Mouse (Mus musculus) neural tube, embryonic 13.5 days (tissue): ENCODE measurements around the gene Otub1. TPM values are rescaled to one million over a fixed set of nuclear protein-coding genes. Genes with fewer than 3 reads are reported as not detected.

Source experiments
- ATAC-seq: fragments of 200-750 bp; cut with Nextera tagmentation; 2 replicates; pipeline ENCODE4 v1.8.0; 2017; ENCODE audit warnings: low read depth, mild to moderate bottlenecking, moderate TSS enrichment, moderate library complexity
- H3K27ac ChIP-seq: fragments of 300-500 bp; sonication (generic); replicated peaks from 2 replicates; pipeline ENCODE4 v1.5.1; 2015; ENCODE audit warnings: moderate library complexity, mild to moderate bottlenecking, inconsistent platforms
- H3K27me3 ChIP-seq: fragments of 300-500 bp; sonication (generic); 2 replicates; pipeline ENCODE4 v1.6.1; 2015; ENCODE audit warnings: mild to moderate bottlenecking, inconsistent platforms
- H3K36me3 ChIP-seq: fragments of 300-500 bp; sonication (generic); 2 replicates; pipeline ENCODE4 v1.6.1; 2015; ENCODE audit warnings: mild to moderate bottlenecking, inconsistent platforms
- H3K4me1 ChIP-seq: fragments of 300-500 bp; sonication (generic); replicated peaks from 2 replicates; pipeline ENCODE4 v1.6.1; 2015; ENCODE audit warnings: inconsistent platforms
- H3K4me2 ChIP-seq: fragments of 300-500 bp; sonication (generic); 2 replicates; pipeline ENCODE4 v1.6.1; 2015; ENCODE audit warnings: inconsistent platforms, mild to moderate bottlenecking, moderate library complexity
- H3K4me3 ChIP-seq: fragments of 300-500 bp; sonication (generic); 2 replicates; pipeline ENCODE4 v1.5.1; 2015; ENCODE audit warnings: mild to moderate bottlenecking, inconsistent platforms
- H3K9ac ChIP-seq: fragments of 300-500 bp; sonication (generic); 2 replicates; pipeline ENCODE4 v1.6.1; 2015; ENCODE audit warnings: moderate library complexity, mild to moderate bottlenecking, inconsistent platforms
- H3K9me3 ChIP-seq: fragments of 300-500 bp; sonication (generic); 2 replicates; pipeline ENCODE4 v1.6.1; 2016; ENCODE audit warnings: inconsistent platforms
- WGBS: fragments of 180-500 bp; shearing (Covaris S2); methylation state at CpG from one replicate; pipeline ENCODE4 v1.1.7; 2015; 5-methylcytosine and 5-hydroxymethylcytosine counted together
- polyA plus RNA-seq: library from polyadenylated mRNA; unstranded; fragments of >200 nt; fragmentation: Nextera tagmentation; extraction: Ambion mirVana; gene quantifications from 2 replicates; pipeline ENCODE4 v1.2.1, GENCODE M21; 2015

The Otub1 gene
- 227 and 243 TPM in 2 replicates for polyA plus RNA-seq

DNA sequence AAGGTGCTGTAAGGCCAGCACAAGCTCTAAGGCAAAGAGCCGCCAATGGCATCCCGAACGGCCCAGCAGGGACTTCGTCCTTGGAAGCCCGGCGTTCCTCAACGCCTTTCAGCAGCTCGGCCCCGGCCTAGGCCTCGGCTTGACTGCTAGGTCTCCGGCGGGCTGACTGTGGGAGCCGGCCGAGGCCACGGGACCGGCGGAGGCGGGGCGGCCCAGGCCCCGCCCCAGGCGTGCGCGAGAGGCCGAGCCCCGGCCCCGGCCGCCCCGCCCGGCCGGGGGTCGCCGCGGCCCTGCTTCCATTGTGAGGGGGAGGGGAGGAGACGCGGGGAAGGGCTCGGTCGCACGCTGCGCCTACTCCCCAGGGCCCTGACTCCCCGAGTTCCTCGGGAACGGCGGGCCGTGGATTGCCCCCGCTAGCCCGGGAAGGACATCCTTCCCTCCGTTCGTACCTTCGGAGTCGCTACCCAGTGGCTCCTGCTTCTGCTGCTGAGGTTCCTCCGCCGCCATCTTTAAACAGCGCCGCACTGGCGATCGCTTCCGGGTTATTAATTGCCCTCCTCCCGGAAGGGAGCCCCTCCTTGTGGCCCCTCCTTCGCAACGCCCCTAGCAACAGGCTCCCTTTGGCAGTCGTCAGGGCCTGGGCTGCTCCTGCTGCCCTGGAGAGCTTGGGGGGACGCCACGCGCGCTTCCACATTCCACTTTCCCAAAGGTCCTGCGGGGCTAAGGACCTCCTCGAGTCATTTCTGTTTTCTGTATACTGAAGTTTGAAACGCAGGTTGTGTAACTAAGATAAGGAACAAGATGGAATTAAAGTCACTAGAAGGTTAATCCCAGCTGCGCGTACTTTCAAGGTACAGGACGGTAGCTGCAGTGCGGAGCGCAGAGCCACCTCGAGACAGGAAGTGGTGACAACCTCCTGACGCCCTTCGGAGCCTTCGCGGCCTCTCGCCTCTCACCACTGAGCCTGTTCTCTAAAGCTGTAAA lies at the start of gene Otub1:
TSS of gene Otub1 (minus strand) at position 564 of the 984 bp plus-strand sequence.
- peaks cover 32% of the 10 kb centered on the region for H3K4me1 ChIP-seq
- ATAC-seq, result peak; percentile 95
- WGBS, result under 1% methylated on average over 76 of the region's 79 CpGs
- H3K27ac ChIP-seq, result peak within 1 kb of the TSS; percentile 98
- peak within 1 kb of the TSS; percentile 91 for H3K4me2 ChIP-seq
- no peaks in the 10 kb centered on the region for H3K27me3 ChIP-seq
- H3K36me3 ChIP-seq, result peaks cover 28% of the 10 kb centered on the region
- H3K9ac ChIP-seq, result peak within 1 kb of the TSS; percentile 90
- peak within 1 kb of the TSS; percentile 81 for H3K4me3 ChIP-seq
- H3K9me3 ChIP-seq, result no peaks in the 10 kb centered on the region

DNA sequence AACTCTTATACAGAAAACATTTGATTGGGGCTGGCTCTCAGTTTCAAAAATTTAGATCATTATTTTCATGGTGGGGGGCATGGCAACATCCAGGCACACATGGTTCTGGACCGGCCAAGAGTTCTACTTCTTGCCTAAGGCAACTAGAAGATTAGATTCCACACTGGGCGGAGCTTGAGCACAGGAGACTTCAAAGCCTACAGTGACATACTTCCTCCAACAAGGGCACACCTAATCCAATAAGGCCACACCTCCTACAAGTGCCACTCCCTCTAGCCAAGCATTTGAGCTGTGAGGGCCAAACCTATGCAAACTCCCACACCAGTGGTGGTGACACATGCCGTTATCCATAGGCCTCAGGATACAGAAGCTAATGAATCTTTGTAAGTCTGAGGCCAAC lies 39.9 kb upstream of the Otub1 start:
- no peaks in the 10 kb centered on the region for H3K27me3 ChIP-seq
- peaks cover 5% of the 10 kb centered on the region for H3K4me1 ChIP-seq
- no peak overlapping the region for H3K9ac ChIP-seq
- H3K4me2 ChIP-seq, result no peak overlapping the region
- 82% methylated on average over 3 of the region's 3 CpGs for WGBS
- no peaks in the 10 kb centered on the region for H3K36me3 ChIP-seq
- H3K27ac ChIP-seq, result no peak overlapping the region
- no peaks in the 10 kb centered on the region for H3K9me3 ChIP-seq
- no peak overlapping the region for H3K4me3 ChIP-seq
- ATAC-seq, result no peak

GRCm38 (mm10) chr19:7240782-7241690 lies 34.9 kb upstream of the Otub1 start, which contains the start of gene Naa40:
Naa40 (minus strand) TSS chr19:7241183.
- H3K27ac ChIP-seq, result peak within 1 kb of the TSS; percentile 88
- peak within 1 kb of the TSS; percentile 87 for H3K4me2 ChIP-seq
- H3K4me3 ChIP-seq, result peak within 1 kb of the TSS; percentile 73
- no peaks in the 10 kb centered on the region for H3K9me3 ChIP-seq
- ATAC-seq, result peak; percentile 97
- 1% methylated on average over 77 of the region's 80 CpGs for WGBS
- H3K27me3 ChIP-seq, result no peaks in the 10 kb centered on the region
- H3K36me3 ChIP-seq, result no peaks in the 10 kb centered on the region; the same call in 1 of the 2 replicates
- peaks cover 42% of the 10 kb centered on the region for H3K4me1 ChIP-seq
- H3K9ac ChIP-seq, result peak within 1 kb of the TSS; percentile 86

- ATAC-seq, result no peak
- Histone ChIP-seq H3K36me3 (no peaks in the 10 kb centered on the region; the same call in 1 of the 2 replicates), H3K27me3 (no peaks in the 10 kb centered on the region), H3K4me2 (peak overlapping the region; percentile 87), H3K9me3 (no peaks in the 10 kb centered on the region), H3K4me3 (peak overlapping the region; percentile 73), H3K27ac (peak overlapping the region; percentile 88), H3K9ac (peak overlapping the region; percentile 86), H3K4me1 (peaks cover 42% of the 10 kb centered on the region)
- WGBS, result 4% methylated on average over 13 of the region's 13 CpGs
Observed at GRCm38 (mm10) chr19:7240291-7240690, 34.2 kb upstream of the Otub1 start.

- Histone ChIP-seq H3K9me3 (no peaks in the 10 kb centered on the region), H3K36me3 (no peaks in the 10 kb centered on the region; the same call in 1 of the 2 replicates), H3K9ac (peak overlapping the region; percentile 86), H3K4me2 (peak overlapping the region; percentile 87), H3K27ac (no peak overlapping the region), H3K4me3 (peak overlapping the region; percentile 73), H3K27me3 (no peaks in the 10 kb centered on the region), H3K4me1 (peaks cover 42% of the 10 kb centered on the region)
- 86% methylated on average over 3 of the region's 3 CpGs for WGBS
- no peak for ATAC-seq
Observed at GRCm38 (mm10) chr19:7239574-7239973, 33.5 kb upstream of the Otub1 start.

GRCm38 (mm10) chr19:7236742-7237141 lies 30.6 kb upstream of the Otub1 start:
- 81% methylated on average over 4 of the region's 4 CpGs for WGBS
- Histone ChIP-seq H3K27ac (no peak overlapping the region), H3K4me2 (no peak overlapping the region), H3K36me3 (peaks cover 26% of the 10 kb centered on the region), H3K27me3 (no peaks in the 10 kb centered on the region), H3K4me3 (no peak overlapping the region), H3K9ac (no peak overlapping the region), H3K4me1 (peaks cover 42% of the 10 kb centered on the region), H3K9me3 (no peaks in the 10 kb centered on the region)
- no peak for ATAC-seq

DNA sequence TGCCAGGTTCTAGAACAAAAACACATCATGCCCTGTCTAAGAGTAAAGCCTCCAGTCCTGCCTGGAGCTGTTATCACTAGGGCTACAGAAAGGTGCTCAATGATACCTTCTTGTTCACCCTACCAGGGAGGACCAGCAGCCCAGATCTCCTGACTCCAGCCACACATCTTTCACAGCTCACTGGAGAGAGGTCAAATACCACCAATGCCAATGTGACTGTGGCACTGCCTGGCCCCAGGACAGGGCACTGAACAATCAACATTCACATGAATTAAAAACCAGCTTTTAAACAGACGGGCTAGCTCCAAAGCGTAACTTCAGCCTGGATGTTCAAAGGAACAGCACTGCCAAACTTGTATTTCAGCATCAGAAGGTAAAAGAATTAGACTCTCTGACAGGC lies 29.9 kb upstream of the Otub1 start:
- ATAC-seq, result no peak
- no peak overlapping the region for H3K27ac ChIP-seq
- peaks cover 33% of the 10 kb centered on the region for H3K36me3 ChIP-seq
- no peaks in the 10 kb centered on the region for H3K27me3 ChIP-seq
- 94% methylated on average over 2 of the region's 2 CpGs for WGBS
- H3K4me2 ChIP-seq, result no peak overlapping the region
- H3K4me3 ChIP-seq, result no peak overlapping the region
- peaks cover 37% of the 10 kb centered on the region for H3K4me1 ChIP-seq
- no peak overlapping the region for H3K9ac ChIP-seq
- H3K9me3 ChIP-seq, result no peaks in the 10 kb centered on the region

DNA sequence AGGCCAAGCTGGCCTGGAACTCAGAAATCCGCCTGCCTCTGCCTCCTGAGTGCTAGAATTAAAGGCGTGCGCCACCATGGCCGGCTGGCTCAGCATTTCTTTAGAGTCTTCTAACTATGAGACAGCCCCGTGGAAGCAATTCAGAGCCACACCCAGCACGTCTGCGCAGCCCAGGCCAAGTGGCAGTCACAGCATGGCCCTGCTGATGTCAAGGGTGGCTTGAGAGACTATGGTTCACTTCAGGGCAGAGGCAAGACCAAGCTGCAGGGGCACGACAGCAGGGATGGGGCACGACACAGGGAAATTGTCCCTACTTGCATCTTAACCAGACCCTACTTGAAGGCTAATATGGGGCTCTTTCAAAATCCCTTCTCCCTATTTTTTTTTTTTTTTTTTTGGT lies 29.3 kb upstream of the Otub1 start:
- no peak overlapping the region for H3K4me3 ChIP-seq
- no peak overlapping the region for H3K27ac ChIP-seq
- ATAC-seq, result no peak
- peak overlapping the region; percentile 41; the same call in 1 of the 2 replicates for H3K9ac ChIP-seq
- WGBS, result 90% methylated on average over 9 of the region's 9 CpGs
- peaks cover 37% of the 10 kb centered on the region for H3K4me1 ChIP-seq
- H3K36me3 ChIP-seq, result peaks cover 39% of the 10 kb centered on the region
- H3K4me2 ChIP-seq, result no peak overlapping the region
- no peaks in the 10 kb centered on the region for H3K27me3 ChIP-seq
- H3K9me3 ChIP-seq, result no peaks in the 10 kb centered on the region

DNA sequence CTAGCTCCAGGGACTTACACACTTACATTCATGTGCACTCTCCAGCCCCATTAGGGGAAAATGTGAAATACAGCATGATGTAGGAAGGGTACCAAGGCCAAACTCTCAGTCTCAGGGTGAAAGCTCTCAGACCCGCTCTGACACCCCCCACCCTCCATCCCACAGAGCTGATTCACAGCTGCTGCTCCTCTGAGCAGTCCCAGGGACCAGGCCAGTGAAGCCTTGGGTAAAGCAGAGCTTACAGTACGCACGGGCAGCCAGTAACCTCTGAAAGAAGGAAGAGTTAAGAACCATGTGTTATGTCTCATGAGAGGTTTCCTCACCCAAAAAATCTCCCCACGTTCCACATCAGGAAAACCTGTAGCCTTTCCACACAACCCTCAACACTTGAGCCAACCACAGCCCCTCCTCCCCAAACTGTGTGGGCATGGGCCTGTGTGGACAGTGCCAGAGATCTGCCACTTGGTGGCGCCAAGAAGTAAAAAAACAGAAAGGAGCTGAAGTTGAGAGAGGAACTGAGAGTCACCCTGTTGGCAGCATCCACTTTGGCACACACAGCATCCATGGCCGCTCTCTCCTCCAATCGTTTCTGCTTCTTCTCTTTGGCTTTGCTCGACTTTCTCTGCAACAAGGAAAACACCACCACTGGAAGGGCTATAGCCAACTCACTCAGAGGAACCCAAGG lies 28.6 kb upstream of the Otub1 start:
- Histone ChIP-seq H3K27ac (no peak overlapping the region), H3K36me3 (peaks cover 46% of the 10 kb centered on the region), H3K4me1 (peaks cover 29% of the 10 kb centered on the region), H3K4me2 (no peak overlapping the region), H3K4me3 (no peak overlapping the region), H3K9ac (no peak overlapping the region), H3K27me3 (no peaks in the 10 kb centered on the region), H3K9me3 (no peaks in the 10 kb centered on the region)
- peak; percentile 83 for ATAC-seq
- 61% methylated on average over 8 of the region's 8 CpGs for WGBS

DNA sequence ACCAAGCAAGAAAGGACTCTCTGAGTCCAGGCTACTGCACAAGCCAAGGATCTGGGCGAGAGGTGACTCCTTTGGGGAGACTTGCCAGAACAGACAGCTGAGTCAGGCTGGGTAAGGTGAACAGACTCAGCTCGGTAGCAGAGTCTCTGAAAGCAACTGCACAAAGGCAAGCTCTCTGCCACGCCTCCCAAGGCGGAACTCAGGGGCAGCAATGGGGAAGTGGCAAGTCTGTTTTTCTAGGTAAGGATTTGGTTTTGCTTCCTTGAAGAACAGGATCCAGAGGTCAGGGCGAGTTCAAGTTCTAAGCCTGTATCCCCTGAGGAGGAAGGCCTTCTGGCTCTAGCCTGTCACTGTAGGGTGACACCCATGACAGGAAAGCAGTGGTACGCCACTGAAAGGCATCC lies 20.4 kb upstream of the Otub1 start:
- Histone ChIP-seq H3K36me3 (peaks cover 60% of the 10 kb centered on the region), H3K9me3 (no peaks in the 10 kb centered on the region), H3K27me3 (no peaks in the 10 kb centered on the region), H3K4me3 (no peak overlapping the region), H3K4me2 (no peak overlapping the region), H3K27ac (no peak overlapping the region), H3K4me1 (no peaks in the 10 kb centered on the region), H3K9ac (no peak overlapping the region)
- 82% methylated on average over 6 of the region's 6 CpGs for WGBS
- no peak for ATAC-seq

GRCm38 (mm10) chr19:7225096-7225690 lies 19.1 kb upstream of the Otub1 start:
- Histone ChIP-seq H3K4me3 (no peak overlapping the region), H3K9me3 (no peaks in the 10 kb centered on the region), H3K36me3 (peaks cover 47% of the 10 kb centered on the region), H3K9ac (no peak overlapping the region), H3K4me1 (no peaks in the 10 kb centered on the region), H3K27me3 (no peaks in the 10 kb centered on the region), H3K4me2 (no peak overlapping the region), H3K27ac (no peak overlapping the region)
- WGBS, result 87% methylated on average over 9 of the region's 9 CpGs
- ATAC-seq, result no peak
